Mouse (Mus musculus): ENCODE measurements around the gene Olfr385.
"Not testable (repeated sequence)": the region's sequence is repeated elsewhere in the genome, so short reads cannot be mapped to it uniquely, and the experiment has no call there.

The Olfr385 gene

DNA sequence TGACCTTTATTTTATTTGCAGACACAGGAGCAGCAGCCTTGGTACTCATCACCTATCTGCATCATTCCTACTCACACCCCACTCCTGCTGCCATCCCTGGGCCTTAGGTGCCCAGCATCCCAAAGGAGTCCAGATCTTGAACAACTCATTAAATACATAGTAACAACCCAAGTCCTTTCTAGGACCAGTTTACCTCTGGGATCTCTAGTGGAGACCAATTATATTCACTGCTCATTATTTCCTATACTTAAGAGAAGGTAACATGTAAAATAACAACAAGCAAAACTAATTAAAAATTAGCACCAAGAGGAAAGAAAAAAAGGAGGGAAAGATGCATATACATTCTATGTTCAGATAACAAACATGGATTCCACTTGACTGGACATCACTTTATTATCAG, at the start of gene Olfr385:
Gene Olfr385 (minus strand): TSS at position 101 of the 400 bp plus-strand sequence.
- DNase-seq (ENCODE audit: extremely low spot score, low read depth, low spot score), result no peak

DNA sequence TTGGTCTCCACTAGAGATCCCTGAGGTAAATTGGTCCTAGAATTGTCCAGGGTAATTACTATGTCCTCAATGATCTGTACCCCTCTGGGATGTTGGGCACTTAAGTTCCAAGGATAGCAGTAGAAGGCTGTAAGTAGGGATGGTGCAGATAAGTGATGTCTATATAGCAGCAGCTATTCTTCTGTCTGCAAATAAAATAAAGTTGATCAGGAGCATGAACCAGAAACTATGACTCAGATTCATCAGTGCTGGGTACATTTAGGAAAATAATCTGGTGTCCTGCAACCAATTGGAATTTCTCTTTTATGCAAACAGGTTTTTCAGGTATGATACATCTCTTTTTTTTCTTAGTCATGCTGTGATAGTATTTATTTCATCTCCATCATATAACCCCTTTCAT, 5.5 kb upstream of the Olfr385 start, which contains the start of gene Olfr384:
Gene Olfr384 (plus strand): TSS at position 301 of the 400 bp plus-strand sequence.
- DNase-seq (ENCODE audit: extremely low spot score, low read depth, low spot score), result no peak

DNA sequence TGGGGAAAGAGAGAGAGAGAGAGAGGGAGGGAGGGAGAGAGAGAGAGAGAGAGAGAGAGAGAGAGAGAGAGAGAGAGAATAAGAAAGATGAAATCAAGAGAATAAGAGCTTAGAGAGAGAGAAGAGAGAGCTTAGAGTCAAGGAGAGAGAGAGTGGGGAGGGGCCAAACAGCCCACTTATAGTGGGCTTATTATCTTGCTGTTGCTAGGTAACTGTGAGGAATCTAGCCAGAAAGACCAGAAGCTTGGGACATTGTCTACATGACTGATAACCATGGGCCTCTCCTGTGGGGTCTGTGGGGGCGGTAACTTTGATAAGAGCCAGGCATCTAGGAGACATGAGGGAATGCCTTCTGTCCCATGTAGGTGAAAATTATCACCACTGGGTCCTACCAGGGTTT, 9.6 kb downstream of the Olfr385 start:
- not testable (repeated sequence) for DNase-seq (ENCODE audit: extremely low spot score, low read depth, low spot score)

DNA sequence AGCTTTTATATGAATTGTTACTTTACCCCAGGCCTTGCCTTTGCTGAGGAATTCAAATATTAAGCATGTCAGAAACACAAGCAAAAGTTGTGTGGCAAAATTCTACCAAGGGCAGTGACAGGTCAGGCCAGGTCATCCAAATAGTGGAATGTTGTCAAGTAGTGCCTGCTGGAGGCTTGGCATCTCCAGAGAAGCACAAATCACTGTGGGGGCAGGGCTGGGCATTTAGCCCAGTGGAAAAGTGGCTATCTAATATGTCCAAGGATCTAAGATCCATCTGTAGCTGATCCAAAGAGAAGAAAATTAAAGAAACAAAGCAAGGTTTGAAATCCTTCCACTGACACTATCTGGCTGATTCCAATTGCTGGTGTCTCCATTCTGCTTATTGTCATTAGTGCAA, 12.9 kb downstream of the Olfr385 start:
- DNase-seq (ENCODE audit: extremely low spot score, low read depth, low spot score), result no peak

All from hindlimb bud, embryonic 11.5 days (tissue).